In the genomic region with DNA sequence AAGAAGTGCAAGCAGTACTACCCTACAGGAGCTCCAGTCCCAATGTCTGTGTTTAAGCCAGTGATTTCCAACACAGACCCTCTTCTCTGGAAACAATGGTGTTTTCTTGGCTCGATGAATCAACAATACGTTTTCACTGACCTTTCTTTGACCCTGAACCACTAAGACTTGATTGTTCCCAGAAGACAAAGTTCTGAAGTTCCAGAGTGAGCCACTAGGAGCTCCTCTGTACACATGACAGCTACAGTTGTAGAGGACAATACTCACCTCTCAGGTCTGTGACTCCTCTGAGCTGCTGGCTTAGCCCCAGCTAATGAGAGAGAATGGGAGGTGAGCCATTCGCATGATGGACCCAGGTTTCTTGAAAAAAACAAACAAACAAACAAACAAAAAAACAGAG, we compare ENCODE assay signal across 22 mouse cellular contexts. TPM values are rescaled to one million over a fixed set of nuclear protein-coding genes. Genes with fewer than 3 reads are reported as not detected.
DNase-seq lines count a peak whose midpoint lies in the region; TF ChIP-seq lines count a peak whose summit lies in the region.
"Had no signal": no experiment of that assay in that cellular context is flagged by ENCODE, and none has a peak within 500 bp of the region (broad histone marks: within the 10 kb centered on the region; RNA-seq: fewer than 3 reads in every experiment).

No protein-coding gene starts in this region.

- peak; percentile 27; the same call in 1 of the 2 replicates for TF ChIP-seq CTCF in layer of hippocampus, adult 2 months (conservative IDR thresholded peaks at IDR 0.05)

- H3K4me3 ChIP-seq in layer of hippocampus, adult 2 months = no peak overlapping the region
- H3K4me3 ChIP-seq: hindbrain, embryonic 13.5 days; intestine, embryonic 15.5 days; kidney, embryonic 15.5 days; limb, embryonic 15.5 days; myocyte; stomach, embryonic 15.5 days had no signal

- DNase-seq in layer of hippocampus, adult 2 months (ENCODE audit: low spot score in 2 of 2) = no peak
- DNase-seq in layer of hippocampus, postnatal 14 days (ENCODE audit: low spot score in 2 of 2) = no peak
- DNase-seq in ES-CJ7 (ENCODE audit: low read depth, low spot score) = peak; percentile 87
- peak; percentile 10 for DNase-seq in brain, adult 2 months (ENCODE audit: low read depth, low spot score)
- peak; percentile 65 for DNase-seq in mesoderm, embryonic 11.5 days (ENCODE audit: low read depth, low spot score)
- DNase-seq in natural killer cell, adult 2 months (ENCODE audit: low spot score in 2 of 2) = no peak
- DNase-seq in lung, adult 18-20 months = no peak
- DNase-seq in thymus, postnatal 10 days (ENCODE audit: low spot score in 2 of 2) = no peak
- DNase-seq: adrenal gland, postnatal 36 days; cerebellum, adult 9-10 months; gastrocnemius, postnatal 36 days; liver, postnatal 0 days; lung, postnatal 36 days; midbrain, embryonic 14.5 days; thymus, postnatal 36 days had no signal

- no peak overlapping the region for H3K27ac ChIP-seq in layer of hippocampus, adult 2 months
- H3K27ac ChIP-seq: hindbrain, embryonic 13.5 days; intestine, embryonic 15.5 days; kidney, embryonic 15.5 days; limb, embryonic 15.5 days; stomach, embryonic 15.5 days had no signal

RNA-seq across cellular contexts. Expression of a gene that starts 9.6 kb away (rescaled TPM):
- not detected for total RNA-seq in layer of hippocampus, adult 2 months (2021)
- not detected for total RNA-seq in layer of hippocampus, postnatal 14 days (2021)
- total RNA-seq: adrenal gland, postnatal 36 days; gastrocnemius, postnatal 36 days; layer of hippocampus, adult 18-20 months had no signal

RNA-seq across cellular contexts. Expression of a gene that starts 47.3 kb away (rescaled TPM):
- not detected for total RNA-seq in layer of hippocampus, adult 2 months (2021)
- total RNA-seq in layer of hippocampus, postnatal 14 days (2021) = not detected
- total RNA-seq: adrenal gland, postnatal 36 days; gastrocnemius, postnatal 36 days; layer of hippocampus, adult 18-20 months had no signal

Comparison
In these comparisons a context has a peak if more than half of its experiments do, and no peak if none do; other contexts are left out.
1. DNase-seq: peak in ES-CJ7 (single experiment), brain, adult 2 months (single experiment) and mesoderm, embryonic 11.5 days (single experiment); none in layer of hippocampus, adult 2 months (0 of 2), layer of hippocampus, postnatal 14 days (0 of 2), natural killer cell, adult 2 months (0 of 2), lung, adult 18-20 months (0 of 2) and thymus, postnatal 10 days (0 of 2).